Mouse (Mus musculus): Measurements from ENCODE around the gene Glis2. TPM values are rescaled to one million over a fixed set of nuclear protein-coding genes. Genes with fewer than 3 reads are reported as not detected.

The Glis2 gene
- total RNA-seq, 2 experiments from 2014 or later: 35.3 to 43.8 TPM

DNA sequence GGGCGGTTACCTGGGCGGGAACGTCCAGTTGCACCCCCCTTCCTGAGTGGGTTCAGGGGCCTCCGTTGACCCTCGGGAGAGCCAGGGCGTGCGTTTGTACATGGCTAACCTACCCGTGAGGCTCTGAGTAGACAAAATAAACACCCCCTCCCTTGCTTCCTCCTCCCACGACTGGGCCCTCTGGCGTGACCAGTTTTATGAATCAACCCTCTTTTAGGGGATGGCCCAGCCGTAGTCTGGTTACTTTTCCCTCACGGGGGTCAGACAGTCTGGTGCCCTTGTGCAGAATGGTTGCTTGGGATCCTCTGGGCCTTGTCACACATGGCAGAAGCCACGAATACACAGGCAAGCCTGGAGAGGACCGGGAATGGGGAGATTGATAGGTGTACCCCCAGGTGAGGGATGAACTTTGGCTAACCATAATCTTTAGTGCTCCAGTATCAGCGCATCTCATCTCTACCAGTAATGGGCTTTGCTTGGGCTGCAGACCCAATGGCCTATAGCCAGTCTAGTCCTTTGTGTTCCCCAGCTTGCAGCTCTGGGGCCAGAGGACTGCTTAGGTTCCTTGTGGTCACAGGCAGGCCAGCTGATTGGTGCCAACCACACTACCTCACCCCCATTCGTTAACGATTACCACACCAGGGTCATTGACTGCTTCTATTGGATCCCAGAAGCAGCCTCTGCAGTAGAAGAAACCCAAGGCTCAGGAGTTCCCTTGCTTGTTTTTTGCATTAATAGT, 45.9 kb downstream of the Glis2 start:
- no peak for DNase-seq

DNA sequence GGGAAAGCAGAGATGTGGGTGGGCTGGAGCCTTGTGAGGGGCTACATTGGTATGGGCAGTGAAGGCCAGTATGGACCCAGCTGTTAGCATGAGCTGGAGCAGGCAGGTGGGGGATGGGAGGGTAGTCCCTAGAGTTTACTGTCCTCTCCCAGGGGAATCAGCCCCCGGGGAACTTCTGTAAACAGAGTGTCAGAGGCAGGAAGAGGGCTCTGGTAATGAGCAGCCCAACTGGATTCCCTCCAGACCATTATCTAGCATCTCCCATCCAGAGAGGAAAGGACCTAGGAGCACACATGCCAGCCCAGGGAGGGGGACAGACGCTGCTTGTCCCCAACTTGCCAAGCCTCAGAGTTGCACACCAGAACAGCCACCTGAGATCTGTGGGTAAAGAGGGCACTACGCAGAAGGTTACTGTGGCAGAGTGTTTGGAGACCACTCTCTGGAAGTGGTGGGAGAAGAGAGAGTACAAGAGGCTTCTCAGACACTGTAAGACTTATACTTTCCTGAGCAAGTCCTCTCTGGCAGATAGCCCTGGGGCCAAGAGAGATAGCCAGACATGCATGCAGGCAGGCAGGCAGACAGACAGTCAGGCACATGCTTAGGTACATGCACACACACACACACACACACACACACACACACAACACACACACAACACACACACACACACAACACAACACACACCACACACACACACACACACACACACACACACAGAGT, 46.8 kb downstream of the Glis2 start:
- DNase-seq: peak; percentile 47

DNA sequence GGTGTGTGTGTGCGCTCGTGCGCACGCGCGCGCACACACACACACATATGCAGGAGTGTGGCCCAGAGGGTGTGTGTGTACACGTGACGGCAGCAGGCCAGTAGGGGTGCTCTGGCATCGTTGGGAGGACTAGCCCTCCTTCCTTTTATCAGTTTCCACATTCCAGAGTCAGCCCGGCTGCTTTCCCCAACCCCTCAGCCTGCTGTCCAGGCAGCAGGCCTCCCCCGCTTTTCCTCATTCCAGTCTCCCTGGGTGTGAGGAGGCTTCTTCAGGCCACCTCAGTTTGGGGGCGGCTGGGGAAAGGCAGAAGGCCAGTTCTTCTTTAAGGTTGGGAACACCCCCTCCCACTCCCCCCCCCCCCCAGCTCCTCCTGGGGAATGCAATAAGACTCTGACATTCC, 47.7 kb downstream of the Glis2 start:
- peak; percentile 84 for DNase-seq

DNA sequence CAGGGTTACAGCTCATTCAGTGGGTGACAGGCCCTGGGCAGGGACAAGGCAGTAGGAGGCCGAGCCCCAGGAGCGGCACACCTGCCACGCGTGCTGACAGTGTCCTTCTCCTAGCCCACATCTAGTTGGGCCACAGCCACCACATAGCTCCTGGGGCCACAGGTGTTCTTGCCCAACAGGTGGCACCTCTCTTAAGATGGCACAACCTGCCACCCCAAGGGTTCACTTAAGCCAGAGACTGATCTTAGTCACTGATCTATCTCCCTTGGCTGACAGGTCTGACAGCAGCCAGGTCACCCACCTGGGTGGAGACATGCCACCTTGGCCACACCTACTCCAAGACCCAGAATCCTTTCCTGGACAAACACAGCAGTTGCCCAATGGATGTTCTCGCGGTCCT, 48.4 kb downstream of the Glis2 start:
- DNase-seq: no peak

DNA sequence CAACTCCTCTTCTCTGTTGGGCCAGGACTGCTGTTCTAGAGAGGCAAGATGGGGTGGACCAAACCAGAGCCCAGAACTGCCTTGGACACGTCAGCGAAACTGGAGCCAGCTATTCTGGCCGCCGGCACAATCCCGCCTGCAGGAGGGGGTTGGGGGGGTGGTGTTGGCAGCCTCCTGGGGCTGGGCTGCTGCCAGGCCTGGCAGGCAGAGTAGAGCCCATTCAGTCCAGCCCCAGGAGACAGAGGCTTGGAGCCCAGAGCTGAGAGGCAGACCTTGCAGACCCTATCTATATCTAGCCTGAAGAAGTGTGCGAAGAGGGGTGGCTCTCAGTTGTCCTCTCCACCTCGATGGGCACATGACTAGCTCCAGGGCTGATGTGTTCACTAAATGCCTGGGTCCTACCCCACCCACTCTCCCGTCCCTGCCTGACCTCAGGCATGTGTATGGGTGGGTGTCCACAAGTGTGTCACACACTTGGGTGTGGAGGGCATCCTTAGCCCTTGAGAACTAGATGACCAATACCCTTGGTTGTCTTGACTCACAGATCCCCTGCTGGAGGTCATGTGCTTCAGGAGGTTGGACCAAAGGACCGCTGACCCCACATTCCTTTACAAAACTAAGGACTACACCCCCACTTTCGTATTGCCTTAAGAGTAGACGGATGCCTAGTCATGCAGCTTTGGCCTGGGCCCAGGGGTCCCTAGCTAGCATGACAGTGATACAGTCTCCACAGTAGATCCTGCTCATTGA, 49.3 kb downstream of the Glis2 start:
- DNase-seq: peak; percentile 93

DNA sequence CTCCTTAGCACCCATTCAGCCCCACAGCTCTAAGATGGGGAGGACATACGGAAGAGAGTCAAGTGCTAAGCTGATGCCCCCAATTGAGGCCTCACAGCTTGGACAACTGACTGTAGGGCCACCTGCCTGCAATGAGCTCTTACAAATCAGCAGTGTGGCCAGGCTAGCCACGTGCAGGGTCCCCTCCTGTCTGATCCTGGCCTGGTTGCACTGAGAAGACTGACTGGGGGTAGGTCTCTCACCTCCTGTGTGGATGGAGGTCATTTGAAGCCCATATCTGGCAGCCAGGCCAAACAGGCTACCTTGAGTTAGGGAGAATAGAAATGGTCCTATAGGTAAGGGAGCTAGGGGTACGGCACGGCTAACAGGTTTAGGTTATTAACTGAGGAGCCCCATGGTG, 51.4 kb downstream of the Glis2 start:
- DNase-seq: no peak

DNA sequence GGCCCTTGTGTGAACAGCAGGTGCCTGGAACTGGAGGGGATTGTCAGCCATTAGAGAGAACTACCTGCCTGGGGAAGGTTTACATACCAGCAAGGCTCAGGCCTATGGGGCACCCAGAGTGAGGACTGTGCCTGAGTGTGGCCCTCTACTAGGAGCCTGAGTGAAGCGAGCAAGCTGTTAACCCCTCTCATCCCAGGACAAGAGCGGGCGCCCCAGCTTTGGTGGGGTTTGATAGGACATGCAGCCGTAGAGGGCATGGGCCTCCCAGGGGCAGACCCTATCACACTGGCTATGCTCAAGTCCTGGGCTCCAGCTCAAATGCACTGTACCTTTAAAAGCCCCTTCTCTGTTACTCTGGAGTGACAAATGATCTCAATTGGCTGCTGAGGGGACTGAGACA, 52.3 kb downstream of the Glis2 start:
- peak; percentile 5 for DNase-seq

DNA sequence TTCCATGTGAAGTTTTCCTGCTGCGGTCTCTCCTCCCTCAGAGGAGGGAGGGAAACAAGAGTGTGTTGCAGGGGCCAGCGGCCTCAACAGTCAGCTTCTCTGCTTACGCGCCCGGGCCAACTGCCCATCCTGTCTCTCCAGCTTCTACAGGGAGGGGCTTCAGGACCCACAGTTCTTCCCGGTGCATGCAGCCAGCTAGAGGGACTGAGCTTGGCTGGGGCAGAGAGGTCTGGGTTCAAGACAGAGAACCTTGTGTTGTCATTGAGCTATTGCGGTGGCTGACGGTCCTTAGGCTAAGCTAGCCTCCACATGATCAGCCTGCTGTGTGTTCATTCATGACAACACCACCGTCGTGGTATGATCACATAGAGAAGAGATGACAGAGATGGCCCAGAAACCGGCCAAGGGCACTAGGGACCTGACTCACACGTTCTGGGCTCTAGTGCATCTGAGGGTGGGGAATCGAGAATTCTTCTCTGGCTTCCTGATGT, 53.2 kb downstream of the Glis2 start:
- DNase-seq: peak; percentile 70

DNA sequence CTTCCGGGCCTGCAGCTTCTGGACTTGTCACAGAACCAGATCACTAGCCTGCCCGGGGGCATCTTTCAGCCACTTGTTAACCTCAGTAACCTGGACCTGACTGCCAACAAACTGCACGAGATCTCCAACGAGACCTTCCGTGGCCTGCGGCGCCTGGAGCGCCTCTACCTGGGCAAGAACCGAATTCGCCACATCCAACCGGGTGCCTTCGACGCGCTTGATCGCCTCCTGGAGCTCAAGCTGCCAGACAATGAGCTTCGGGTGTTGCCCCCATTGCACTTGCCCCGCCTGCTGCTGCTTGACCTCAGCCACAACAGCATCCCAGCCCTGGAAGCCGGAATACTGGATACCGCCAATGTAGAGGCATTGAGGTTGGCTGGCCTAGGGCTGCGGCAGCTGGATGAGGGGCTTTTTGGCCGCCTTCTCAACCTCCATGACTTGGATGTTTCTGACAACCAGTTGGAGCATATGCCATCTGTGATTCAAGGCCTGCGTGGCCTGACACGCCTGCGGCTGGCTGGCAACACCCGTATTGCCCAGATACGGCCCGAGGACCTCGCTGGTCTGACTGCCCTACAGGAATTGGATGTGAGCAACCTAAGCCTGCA, 54.0 kb downstream of the Glis2 start:
- DNase-seq: peak; percentile 9

DNA sequence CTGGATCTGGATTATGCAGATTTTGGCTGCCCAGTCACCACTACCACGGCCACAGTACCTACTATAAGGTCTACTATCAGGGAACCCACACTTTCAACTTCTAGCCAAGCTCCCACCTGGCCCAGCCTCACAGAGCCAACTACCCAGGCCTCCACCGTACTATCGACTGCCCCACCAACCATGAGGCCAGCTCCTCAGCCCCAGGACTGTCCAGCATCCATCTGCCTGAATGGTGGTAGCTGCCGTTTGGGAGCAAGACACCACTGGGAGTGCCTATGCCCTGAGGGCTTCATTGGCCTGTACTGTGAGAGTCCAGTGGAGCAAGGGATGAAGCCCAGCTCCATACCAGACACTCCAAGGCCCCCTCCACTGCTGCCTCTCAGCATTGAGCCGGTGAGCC, 54.7 kb downstream of the Glis2 start:
- DNase-seq: no peak

DNA sequence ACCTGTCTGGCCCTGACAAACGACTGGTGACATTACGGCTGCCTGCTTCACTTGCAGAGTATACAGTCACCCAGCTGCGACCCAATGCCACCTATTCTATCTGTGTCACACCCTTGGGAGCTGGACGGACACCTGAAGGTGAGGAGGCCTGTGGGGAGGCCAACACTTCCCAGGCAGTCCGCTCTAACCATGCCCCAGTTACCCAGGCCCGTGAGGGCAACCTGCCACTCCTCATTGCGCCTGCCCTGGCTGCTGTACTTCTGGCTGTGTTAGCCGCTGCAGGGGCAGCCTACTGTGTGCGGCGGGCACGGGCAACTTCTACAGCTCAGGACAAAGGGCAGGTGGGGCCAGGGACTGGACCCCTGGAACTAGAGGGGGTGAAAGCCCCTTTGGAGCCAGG, 55.2 kb downstream of the Glis2 start:
- no peak for DNase-seq

DNA sequence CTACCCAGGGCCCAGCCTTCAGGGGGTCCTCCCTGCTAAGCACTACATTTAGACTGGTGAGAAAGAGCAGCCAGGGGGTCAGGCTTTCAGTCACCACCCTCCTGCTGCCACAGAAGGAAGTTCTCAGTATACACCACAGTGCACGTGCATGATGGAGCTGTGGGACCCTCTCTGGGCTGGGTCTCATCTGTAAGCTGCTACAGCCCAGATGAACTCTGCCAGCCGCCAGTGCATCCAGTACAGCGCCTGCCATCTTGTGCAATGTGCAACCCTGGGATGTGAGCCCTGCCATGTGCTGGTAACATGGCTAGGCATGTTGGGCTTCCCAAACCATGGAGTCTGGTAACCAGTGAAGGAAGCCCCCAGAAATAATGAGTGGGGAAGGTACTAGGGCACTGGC, 55.6 kb downstream of the Glis2 start:
- no peak for DNase-seq

DNA sequence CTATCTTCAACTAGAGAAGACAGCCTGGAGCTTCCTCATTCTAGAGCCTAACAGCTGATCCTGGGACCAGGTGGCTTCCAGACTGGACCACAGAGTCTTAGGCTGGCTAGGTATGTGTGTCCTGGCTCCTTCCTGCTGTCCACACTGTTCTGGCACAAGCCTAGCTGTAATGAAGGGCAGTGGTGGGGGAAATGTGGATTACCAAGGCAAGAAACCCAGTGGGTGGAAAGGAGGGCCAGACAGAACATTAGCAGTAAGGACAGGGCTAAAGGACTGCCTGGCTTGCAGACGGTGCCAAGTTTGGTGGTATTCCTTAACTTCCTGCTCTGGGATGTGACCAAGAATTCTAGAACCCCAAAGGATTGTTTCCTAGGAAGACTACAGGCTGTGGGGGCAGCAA, 56.6 kb downstream of the Glis2 start:
- DNase-seq: no peak

DNA sequence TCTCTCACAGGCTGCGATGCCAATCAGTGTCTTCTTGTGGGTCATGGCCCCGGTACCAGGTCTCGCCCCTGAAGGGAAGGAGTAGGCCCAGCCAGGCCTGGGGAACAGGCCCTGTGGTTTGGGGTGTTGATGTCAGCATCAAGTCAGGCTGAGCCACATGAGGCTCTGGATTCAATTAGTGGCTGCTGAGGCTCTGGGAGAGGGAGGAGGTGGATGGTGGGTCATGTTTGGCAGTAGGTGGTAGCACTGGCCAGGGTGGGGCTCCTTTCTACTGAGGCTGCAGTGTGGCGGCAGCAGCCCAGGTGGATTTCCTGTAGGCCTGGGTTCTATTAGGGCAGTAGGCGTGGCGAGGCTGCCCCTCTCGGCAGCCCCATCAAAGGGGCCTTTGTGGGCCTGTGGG, 57.1 kb downstream of the Glis2 start:
- DNase-seq: no peak

DNA sequence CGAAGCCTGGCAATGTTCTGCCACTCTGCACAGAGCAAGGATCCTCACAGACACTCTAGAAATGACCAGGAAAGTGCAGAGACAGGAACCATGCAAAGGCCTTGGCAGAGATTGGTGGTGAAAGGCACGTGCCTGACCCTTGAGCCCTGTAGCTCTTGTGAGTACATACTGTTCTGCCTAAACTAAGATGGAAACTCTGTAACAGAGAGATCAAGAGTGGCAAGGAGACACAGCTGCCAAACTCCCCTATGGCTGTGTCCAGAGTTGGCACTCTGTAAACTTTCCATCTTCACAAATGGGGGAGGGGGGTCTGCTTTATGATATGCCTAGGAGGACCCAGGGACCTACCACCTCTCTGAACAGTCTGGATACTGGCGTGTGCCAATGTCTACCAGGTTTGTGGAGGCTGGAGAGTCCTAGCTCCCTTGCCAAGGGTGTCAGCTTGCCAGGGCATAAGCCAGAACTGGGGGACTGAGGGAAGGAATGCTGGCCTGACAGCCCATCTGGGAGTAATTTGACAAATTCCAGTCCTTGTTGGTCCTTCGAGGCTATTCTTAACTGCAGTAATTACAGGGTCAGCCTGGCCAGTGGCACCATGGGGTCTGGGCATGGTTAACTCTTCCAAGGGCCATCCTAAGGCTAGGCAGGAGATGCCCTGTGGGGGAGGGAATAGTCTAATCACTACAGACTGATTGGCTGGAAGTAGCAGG, 58.3 kb downstream of the Glis2 start:
- DNase-seq: no peak

DNA sequence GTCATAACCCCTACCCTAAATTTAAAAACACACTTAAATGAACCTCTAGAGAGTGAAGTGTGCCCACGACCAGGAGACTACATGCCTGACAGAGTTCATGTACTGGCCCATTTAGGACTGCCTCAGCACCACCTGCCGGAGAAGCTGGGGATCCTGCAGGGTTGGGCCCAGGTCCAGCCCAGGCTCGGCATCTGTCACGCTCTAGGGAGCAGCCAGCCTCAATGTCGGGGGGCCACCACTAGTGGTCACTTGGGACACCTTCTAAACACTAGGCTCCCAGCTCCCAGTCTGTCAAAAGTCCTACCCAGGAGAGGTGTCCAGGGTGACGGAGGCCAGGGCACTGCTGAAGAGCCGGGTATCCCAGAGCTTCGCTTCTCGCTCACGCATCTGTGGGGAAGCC, 60.2 kb downstream of the Glis2 start:
- DNase-seq: peak; percentile 56

DNA sequence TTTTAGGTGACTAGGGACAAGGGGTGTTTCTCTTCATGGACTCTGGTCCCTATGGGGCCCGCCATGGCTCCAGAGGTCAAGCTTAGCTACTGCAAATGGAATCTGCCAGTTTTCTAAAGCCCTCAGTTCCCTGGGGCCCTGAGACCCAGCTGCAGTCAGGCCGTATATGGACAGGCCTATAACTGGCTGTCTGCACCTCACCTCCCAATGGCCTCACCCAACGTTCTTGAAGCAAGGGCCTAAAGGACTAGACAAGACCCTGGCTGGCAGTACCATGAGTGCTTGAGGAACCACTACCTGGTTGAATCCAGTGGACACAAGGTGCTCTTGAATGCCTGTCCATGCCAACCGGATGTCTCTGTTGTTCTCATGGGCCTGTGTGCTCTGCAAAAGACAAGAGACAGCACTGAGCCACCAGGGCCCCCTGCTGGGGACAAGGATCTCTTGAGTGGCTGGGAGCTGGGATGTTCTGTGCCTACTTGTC, 60.8 kb downstream of the Glis2 start:
- peak; percentile 65 for DNase-seq

DNA sequence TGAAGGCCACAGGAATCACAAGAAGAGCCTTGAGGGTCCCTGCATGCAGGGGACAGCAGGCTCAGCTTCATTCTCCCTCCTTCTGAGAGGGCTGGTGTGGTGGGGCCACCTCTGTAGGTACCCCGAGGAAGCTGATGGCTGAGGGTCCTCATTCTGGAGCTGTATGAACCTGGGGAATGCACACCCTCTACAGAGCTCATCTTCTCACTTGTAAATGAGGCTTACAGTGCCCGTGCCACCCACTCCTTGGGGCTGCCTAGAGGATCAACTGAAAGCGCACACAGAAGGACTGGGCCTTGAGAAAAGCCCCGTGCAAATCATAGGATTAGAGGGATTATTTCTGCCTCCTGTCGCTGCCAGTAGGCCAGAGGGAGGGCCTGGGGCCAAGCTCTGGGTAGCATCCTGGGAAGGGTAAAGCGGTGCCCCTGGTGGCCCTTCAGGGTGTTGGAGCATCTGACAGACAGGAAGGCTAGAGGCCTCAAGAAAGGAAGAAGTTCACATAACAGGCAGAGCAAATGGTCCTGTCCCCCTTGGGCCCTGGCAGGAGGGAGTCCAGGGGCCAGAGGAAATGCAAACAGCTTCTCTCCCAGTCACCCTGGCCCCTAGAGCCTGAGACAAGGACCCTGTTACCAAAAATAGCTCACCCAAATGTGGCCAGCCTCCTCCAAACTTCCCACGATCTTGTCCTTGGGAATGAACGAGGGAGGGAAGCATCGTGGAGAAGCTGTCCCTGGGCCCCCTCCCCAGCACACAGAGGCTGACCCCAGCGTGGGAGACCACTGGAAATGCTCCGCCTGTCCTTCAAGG, 61.5 kb downstream of the Glis2 start:
- DNase-seq: peak; percentile 50

DNA sequence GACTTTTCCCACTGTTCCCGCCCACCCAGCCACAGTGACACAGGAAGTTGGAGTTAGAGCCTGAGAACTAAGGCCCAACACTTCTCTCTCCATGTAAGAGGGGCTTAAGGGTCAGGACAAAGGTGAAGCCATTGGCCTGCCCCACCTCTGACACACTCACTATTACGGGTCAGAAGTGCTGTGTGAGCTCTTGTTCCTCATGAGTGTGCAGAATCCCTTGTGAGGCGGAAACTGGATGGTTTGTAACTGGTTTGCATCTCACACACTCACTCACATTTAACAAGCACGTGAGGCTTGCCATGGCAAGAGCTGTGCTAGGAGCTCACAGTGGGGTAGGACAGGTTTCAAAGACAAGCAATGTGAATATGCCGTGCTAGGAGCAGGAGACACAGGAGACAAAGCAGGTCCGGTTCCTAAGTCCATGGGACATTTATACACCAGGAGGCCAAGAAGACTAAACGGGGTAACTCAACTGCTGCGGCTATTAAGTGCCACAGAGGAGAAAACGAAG, 62.1 kb downstream of the Glis2 start:
- no peak for DNase-seq

DNA sequence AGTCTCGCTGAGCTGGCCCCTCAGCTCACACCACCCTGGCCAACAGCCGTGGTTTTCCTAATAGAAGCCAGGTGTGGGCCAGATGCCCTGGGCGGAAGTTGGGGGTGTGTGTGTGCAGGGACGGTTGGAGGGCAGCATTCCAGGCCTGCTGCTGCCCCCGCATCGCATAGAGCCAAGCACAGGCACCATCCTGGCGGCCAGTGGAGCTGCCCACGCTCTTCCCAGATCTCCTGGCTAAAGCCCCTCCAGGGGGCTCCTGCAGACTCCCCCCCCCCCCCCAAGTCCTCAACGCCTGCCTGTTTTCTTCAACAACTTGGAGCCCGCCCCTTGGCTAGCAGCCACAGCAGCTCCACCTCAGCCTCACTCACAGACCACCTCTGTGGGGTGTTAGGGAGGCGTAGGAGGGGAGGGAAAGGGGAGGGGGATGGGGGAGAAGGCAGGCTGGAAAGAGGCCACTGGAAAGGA, 64.3 kb downstream of the Glis2 start:
- DNase-seq: peak; percentile 49

DNA sequence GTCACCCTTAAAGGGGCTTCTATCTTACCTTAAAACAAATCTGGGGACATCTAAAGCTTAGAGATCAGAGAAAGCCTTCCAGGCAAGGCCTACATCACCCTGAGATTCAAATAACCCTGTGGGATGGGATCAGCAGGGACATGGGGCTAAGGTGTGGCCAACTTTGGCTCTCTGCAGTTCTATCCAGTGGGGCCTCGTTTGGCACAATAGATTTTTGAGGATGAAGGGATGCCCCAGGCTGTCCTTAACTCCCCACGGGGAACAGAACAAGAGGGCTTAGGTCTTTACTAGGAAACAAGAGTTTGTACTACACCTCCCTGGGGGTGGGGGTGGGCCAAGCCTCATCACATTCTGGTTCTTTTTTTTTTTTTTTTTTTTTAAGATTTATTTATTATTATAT, 64.8 kb downstream of the Glis2 start:
- DNase-seq: no peak
